Mouse (Mus musculus) limb, embryonic 11.5 days (tissue): Measurements from ENCODE around the gene Tmem135. TPM values are rescaled to one million over a fixed set of nuclear protein-coding genes. Genes with fewer than 3 reads are reported as not detected.

Experiments
- ATAC-seq: fragments of 200-750 bp; cut with Nextera tagmentation; 2 replicates; pipeline ENCODE4 v1.8.0; 2017; ENCODE audit warnings: low read depth; ENCODE audit not compliant: insufficient number of reproducible peaks, low FRiP score, low TSS enrichment
- DNase-seq: peaks from one replicate; pipeline ENCODE4 v3.0.0-alpha.2; 2015; ENCODE audit warnings: low spot score
- H3K27ac ChIP-seq: fragments of 300-500 bp; sonication (generic); replicated peaks from 2 replicates; pipeline ENCODE4 v1.5.1; 2014; ENCODE audit warnings: low read depth, mild to moderate bottlenecking, low read length
- H3K27me3 ChIP-seq: fragments of 300-500 bp; sonication (generic); 2 replicates; pipeline ENCODE4 v1.6.1; 2014; ENCODE audit warnings: mild to moderate bottlenecking, low read length, mixed read lengths; ENCODE audit not compliant: control insufficient read depth, insufficient read depth
- H3K36me3 ChIP-seq: fragments of 300-500 bp; sonication (generic); 2 replicates; pipeline ENCODE4 v1.6.1; 2014; ENCODE audit warnings: mild to moderate bottlenecking, low read length, moderate library complexity, mixed read lengths; ENCODE audit not compliant: control insufficient read depth, insufficient read depth
- H3K4me1 ChIP-seq: fragments of 300-500 bp; sonication (generic); 2 replicates; pipeline ENCODE4 v1.6.1; 2014; ENCODE audit warnings: low read length, mixed read lengths; ENCODE audit not compliant: control insufficient read depth, insufficient read depth
- H3K4me2 ChIP-seq: fragments of 300-500 bp; sonication (generic); 2 replicates; pipeline ENCODE4 v1.6.1; 2014; ENCODE audit warnings: low read depth, mild to moderate bottlenecking, moderate library complexity; ENCODE audit not compliant: severe bottlenecking
- H3K4me3 ChIP-seq: fragments of 300-500 bp; sonication (generic); 2 replicates; pipeline ENCODE4 v1.5.1; 2014; ENCODE audit warnings: low read depth, low read length
- H3K9ac ChIP-seq: fragments of 300-500 bp; sonication (generic); 2 replicates; pipeline ENCODE4 v1.6.1; 2014; ENCODE audit warnings: mild to moderate bottlenecking, low read length
- H3K9me3 ChIP-seq: fragments of 300-500 bp; sonication (generic); 2 replicates; pipeline ENCODE4 v1.6.1; 2016; ENCODE audit warnings: low read length; ENCODE audit not compliant: control insufficient read depth
- WGBS: fragments of 180-500 bp; shearing (Covaris S2); extraction: QIAGEN DNeasy Blood & Tissue Kit; methylation state at CpG from one replicate; pipeline ENCODE4 v1.1.7; 2014; 5-methylcytosine and 5-hydroxymethylcytosine counted together
- polyA plus RNA-seq: library from polyadenylated mRNA; unstranded; fragments of >200 nt; fragmentation: Nextera tagmentation; extraction: Ambion mirVana; gene quantifications from 2 replicates; pipeline ENCODE4 v1.2.1, GENCODE M21; 2014

Tmem135 gene
- polyA plus RNA-seq, 1 experiment from 2014 or later, result 18.3 TPM

GRCm38 (mm10) chr7:89411346-89411745, 7.3 kb upstream of the Tmem135 start:
- H3K36me3 ChIP-seq, result peaks cover 2% of the 10 kb centered on the region; the same call in 1 of the 2 replicates
- peaks cover 11% of the 10 kb centered on the region for H3K4me1 ChIP-seq
- ATAC-seq, result no peak
- H3K4me3 ChIP-seq, result no peak overlapping the region
- no peak for DNase-seq
- H3K9me3 ChIP-seq, result no peaks in the 10 kb centered on the region
- H3K9ac ChIP-seq, result no peak overlapping the region
- H3K27ac ChIP-seq, result no peak overlapping the region
- 91% methylated on average over 3 of the region's 3 CpGs for WGBS
- no peaks in the 10 kb centered on the region for H3K27me3 ChIP-seq
- no peak overlapping the region for H3K4me2 ChIP-seq

DNA sequence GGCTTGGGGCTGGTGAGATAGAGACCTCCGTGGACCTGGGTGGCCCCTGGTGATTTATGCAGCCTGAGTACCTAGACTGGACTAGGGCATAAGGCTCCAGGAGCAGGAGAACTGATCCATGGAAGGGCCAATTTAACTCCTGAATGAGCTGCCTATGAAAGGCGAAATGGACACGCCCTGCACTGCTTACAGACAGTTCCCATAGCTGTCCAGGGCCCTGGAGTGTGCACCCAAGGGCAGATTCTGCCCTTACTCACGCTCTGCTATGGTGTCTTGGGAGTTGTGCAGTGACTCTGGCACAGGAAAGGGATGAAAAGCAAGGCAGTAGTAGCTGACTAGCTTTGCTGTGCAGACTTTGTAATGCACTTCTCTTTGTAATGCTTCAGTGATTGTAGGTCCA, 6.3 kb upstream of the Tmem135 start:
- Histone ChIP-seq H3K9me3 (no peaks in the 10 kb centered on the region), H3K4me1 (peaks cover 11% of the 10 kb centered on the region), H3K4me2 (no peak overlapping the region), H3K36me3 (peaks cover 2% of the 10 kb centered on the region; the same call in 1 of the 2 replicates), H3K9ac (no peak overlapping the region), H3K4me3 (no peak overlapping the region), H3K27me3 (no peaks in the 10 kb centered on the region), H3K27ac (no peak overlapping the region)
- ATAC-seq (no peak), DNase-seq (no peak)
- 68% methylated on average over 4 of the region's 4 CpGs for WGBS

DNA sequence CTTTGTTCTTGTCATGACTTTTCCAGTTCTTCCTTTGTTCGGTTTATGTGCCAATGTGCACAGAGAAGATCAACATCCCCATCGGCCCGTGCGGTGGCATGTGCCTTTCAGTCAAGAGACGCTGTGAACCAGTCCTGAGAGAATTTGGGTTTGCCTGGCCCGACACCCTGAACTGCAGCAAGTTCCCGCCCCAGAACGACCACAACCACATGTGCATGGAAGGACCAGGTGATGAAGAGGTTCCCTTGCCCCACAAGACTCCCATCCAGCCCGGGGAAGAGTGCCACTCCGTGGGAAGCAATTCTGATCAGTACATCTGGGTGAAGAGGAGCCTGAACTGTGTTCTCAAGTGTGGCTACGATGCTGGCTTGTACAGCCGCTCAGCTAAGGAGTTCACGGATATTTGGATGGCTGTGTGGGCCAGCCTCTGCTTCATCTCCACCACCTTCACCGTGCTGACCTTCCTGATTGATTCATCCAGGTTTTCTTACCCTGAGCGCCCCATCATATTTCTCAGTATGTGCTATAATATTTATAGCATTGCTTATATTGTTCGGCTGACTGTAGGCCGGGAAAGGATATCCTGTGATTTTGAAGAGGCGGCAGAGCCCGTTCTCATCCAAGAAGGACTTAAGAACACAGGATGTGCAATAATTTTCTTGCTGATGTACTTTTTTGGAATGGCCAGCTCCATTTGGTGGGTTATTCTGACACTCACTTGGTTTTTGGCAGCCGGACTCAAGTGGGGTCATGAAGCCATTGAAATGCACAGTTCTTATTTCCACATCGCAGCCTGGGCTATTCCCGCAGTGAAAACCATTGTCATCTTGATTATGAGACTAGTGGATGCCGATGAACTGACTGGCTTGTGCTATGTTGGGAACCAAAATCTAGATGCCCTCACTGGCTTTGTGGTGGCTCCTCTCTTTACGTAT, 3.3 kb upstream of the Tmem135 start:
- Histone ChIP-seq H3K4me3 (no peak overlapping the region), H3K27ac (no peak overlapping the region), H3K36me3 (peaks cover 2% of the 10 kb centered on the region; the same call in 1 of the 2 replicates), H3K9ac (no peak overlapping the region), H3K4me1 (peaks cover 11% of the 10 kb centered on the region), H3K27me3 (no peaks in the 10 kb centered on the region), H3K4me2 (no peak overlapping the region), H3K9me3 (no peaks in the 10 kb centered on the region)
- DNase-seq (no peak), ATAC-seq (no peak)
- 91% methylated on average over 24 of the region's 24 CpGs for WGBS

DNA sequence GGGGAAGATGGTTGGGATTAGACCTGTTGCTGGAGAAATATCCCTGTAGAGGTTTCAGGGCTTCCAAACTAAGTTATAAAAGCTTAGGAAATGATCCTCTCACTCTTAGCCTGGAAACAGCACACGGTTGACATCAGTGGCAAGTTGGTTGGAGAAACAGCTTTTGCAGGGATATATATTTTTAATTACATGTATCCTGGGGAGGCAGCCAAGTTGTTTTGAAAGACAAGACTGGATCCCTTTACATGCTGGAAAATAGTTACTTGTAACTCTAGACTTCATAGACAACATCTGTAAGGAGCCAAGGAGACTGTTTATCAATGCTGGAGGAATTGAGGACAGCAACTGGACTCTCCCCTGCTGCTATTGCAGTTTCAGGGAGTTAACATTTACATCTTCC, 2.0 kb upstream of the Tmem135 start:
- no peak overlapping the region for H3K27ac ChIP-seq
- 36% methylated on average over 1 of the region's 1 CpGs for WGBS
- DNase-seq, result no peak

DNA sequence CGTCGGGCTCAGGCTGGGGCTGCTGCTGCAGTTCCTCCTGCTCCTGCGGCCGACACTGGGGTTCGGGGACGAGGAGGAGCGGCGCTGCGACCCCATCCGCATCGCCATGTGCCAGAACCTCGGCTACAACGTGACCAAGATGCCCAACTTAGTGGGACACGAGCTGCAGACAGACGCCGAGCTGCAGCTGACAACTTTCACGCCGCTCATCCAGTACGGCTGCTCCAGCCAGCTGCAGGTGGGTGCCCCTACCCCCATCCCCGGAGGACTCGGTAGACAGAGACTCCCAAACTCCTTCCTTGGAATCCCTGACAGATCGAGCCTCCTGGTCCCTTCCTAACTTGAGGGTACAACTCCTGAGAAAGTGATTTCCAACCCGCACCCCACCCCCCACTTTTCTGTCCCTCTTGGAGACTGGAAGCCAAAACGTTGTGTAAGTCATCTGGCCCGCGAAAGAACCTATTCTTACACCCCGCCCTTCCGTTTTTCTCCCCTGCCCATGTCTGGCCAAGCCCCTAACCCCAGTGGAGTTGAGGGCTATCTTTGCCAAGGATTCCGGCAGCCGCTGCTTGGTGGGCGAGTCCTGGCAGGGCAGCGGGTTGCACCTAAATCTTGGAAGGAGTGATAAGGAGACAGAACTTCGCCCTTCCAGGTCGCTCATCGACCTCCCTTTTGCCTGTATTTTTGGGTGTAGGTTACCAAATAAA, 865 bp upstream of the Tmem135 start:
- ATAC-seq (no peak), DNase-seq (peak; percentile 53)
- H3K4me3 ChIP-seq, result peak overlapping the region; percentile 90
- H3K36me3 ChIP-seq, result peaks cover 2% of the 10 kb centered on the region; the same call in 1 of the 2 replicates
- peaks cover 8% of the 10 kb centered on the region for H3K4me1 ChIP-seq
- H3K4me2 ChIP-seq, result peak overlapping the region; percentile 94
- H3K9ac ChIP-seq, result peak overlapping the region; percentile 84
- peak overlapping the region; percentile 52; the same call in 1 of the 2 replicates for H3K27ac ChIP-seq
- no peaks in the 10 kb centered on the region for H3K27me3 ChIP-seq
- WGBS, result under 1% methylated on average over 35 of the region's 35 CpGs
- H3K9me3 ChIP-seq, result no peaks in the 10 kb centered on the region

More for the DNA sequence above, 2.0 kb upstream of the Tmem135 start:
- ATAC-seq, result no peak
- Histone ChIP-seq H3K4me3 (peak overlapping the region; percentile 20; the same call in 1 of the 2 replicates), H3K9me3 (no peaks in the 10 kb centered on the region), H3K9ac (no peak overlapping the region), H3K4me1 (peaks cover 14% of the 10 kb centered on the region), H3K36me3 (peaks cover 2% of the 10 kb centered on the region; the same call in 1 of the 2 replicates), H3K4me2 (peak overlapping the region; percentile 38), H3K27me3 (no peaks in the 10 kb centered on the region)

DNA sequence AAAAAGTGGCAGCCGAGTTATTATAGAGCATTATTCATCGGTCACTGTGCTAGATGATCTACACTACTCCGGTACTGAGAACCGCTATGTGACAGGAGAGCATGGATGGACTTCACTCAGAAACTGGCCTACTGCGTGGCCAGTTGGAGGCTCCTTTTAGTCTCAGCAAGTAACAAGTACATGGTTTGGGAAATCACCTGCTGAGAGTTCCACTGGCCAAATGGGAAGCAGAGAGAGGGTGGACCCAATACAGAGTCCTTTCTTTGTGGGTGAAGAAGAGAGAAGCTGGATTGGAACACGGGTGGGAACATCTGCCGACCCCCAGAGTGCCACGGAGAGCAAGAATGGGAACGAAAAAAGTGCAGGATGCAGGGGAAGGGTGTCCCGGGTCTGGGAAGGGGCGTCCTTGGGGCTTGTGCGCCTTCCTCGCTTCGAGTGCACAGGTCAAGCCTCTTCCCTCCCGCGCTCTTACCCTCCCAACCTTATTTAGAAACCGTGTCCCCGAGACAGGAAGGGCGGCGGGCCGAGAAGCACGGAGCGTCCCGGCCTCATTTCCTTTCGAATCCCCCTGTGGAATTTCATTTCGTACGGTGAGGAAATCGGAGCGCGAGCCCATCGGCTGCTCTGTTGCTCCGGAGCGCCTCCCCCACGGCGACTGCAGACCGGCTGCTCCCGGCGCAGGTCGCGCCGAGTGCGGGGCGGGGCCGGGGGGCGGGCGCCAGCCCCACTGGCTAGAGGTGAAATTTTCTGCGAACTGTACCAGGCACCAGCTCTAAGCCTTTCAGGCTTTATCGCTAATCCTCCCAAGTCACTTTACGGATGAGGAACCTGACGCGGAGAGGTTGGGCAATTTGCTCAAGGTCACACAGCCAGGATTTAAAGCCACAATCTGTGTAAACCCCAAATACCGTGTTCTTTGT, 709 bp downstream of the Tmem135 start:
- 0 out of 2 replicates have a peak, but pooled peaks cover 3% of the 10 kb centered on the region for H3K4me1 ChIP-seq
- peak overlapping the region; percentile 70 for H3K27ac ChIP-seq
- no peaks in the 10 kb centered on the region for H3K27me3 ChIP-seq
- ATAC-seq (peak; percentile 81), DNase-seq (peak; percentile 83)
- peak overlapping the region; percentile 94 for H3K4me2 ChIP-seq
- peak overlapping the region; percentile 90 for H3K4me3 ChIP-seq
- WGBS, result 6% methylated on average over 52 of the region's 52 CpGs
- peak overlapping the region; percentile 84 for H3K9ac ChIP-seq
- no peaks in the 10 kb centered on the region for H3K9me3 ChIP-seq
- peaks cover 2% of the 10 kb centered on the region; the same call in 1 of the 2 replicates for H3K36me3 ChIP-seq

DNA sequence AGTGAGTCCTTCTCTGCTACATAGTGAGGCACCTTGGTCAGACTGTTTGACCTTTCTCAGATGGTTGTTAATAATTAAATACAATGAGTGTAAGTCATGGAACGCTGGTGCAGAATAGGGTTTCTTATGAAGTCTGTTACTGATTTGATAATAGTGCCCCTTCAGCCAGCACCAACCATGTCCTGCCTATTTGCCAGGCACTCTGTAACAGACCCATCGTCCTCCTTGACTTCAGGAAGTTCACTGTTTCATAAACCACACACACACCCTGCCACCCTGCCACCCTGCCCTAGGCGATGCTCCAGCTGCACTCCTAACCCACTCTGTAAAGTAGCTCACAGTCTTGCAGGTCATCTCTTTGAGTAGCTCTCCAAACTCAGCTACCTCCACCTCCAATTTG, 2.1 kb downstream of the Tmem135 start:
- no peak overlapping the region for H3K9ac ChIP-seq
- H3K36me3 ChIP-seq, result no peaks in the 10 kb centered on the region
- no peak overlapping the region for H3K27ac ChIP-seq
- H3K4me1 ChIP-seq, result 0 out of 2 replicates have a peak, but pooled peaks cover 3% of the 10 kb centered on the region
- WGBS, result 81% methylated on average over 3 of the region's 3 CpGs
- ATAC-seq (no peak), DNase-seq (no peak)
- H3K27me3 ChIP-seq, result no peaks in the 10 kb centered on the region
- H3K4me2 ChIP-seq, result no peak overlapping the region
- H3K9me3 ChIP-seq, result no peaks in the 10 kb centered on the region
- no peak overlapping the region for H3K4me3 ChIP-seq
